Mouse (Mus musculus) ovary, postnatal 36 days (tissue): ENCODE measurements around the gene Apbb2.

Experiments used
- DNase-seq: peaks from one replicate; pipeline ENCODE4 v3.0.0; 2022; ENCODE audit warnings: low spot score, mixed read lengths

Apbb2 gene

GRCm38 (mm10) chr5:66602287-66602820 lies 16.2 kb downstream of the Apbb2 start:
- no peak for DNase-seq

GRCm38 (mm10) chr5:66600415-66600814 lies 18.2 kb downstream of the Apbb2 start:
- DNase-seq, result no peak

GRCm38 (mm10) chr5:66599888-66600287 lies 18.7 kb downstream of the Apbb2 start:
- DNase-seq, result no peak

DNA sequence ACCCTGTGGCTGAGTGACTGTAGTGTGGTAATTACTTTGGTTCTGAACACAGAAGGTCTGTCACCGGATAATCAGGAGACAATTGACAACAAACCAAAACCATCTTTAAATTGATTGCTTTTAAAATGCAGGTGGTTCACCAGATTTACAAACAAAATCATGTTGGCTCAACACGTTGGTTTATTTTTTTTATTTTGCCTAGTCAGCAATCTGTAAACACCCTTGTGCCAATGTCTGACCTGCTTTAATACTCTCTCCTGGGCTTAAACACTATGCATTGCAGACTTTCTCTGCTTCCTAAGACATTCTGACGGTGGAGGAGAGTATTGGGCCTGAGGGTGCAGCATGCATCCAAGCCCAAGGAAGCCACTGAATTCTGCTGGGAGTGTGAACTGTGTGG lies 22.3 kb downstream of the Apbb2 start:
- DNase-seq, result no peak

- DNase-seq, result no peak
Measured at GRCm38 (mm10) chr5:66594881-66595280, 23.7 kb downstream of the Apbb2 start.

- DNase-seq, result no peak
Measured at GRCm38 (mm10) chr5:66586236-66586745, 32.3 kb downstream of the Apbb2 start.

GRCm38 (mm10) chr5:66583019-66583406 lies 35.6 kb downstream of the Apbb2 start:
- DNase-seq, result no peak

DNA sequence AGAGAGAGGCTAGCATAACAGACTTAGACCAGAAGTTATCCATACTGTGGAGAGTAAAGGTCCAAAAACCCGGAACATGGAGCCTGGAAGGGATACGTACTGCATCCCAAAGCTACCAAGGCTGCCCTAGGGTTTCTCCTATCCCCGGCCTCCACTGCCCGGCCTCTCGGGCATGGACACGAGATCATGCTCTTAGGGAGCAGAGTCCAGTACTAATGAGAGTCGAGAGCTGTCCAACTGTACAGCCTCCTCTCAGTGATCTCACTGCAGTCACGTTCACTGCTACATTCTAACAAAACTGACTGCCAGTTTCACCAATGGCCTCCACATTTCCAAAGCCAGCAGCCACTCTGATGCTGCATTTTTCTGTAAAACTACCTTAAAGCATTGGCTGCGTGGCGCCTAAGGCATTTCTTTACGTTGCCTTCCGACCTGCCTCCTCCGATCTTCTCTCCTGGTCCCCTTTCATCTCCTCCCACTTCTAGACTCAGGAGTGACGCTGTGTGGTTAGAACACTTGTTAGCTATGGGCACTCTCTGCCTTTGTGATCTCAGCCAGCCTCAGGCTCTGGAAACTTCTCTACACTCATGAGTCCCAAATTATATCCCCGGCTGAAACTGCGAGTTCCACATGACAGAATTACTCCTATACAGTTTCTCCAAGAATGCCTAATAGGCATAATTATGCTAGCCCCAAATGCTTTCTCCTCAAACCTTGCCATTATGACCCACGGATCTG lies 36.1 kb downstream of the Apbb2 start:
- DNase-seq, result no peak

- DNase-seq, result no peak
Measured at GRCm38 (mm10) chr5:66579066-66579465, 39.5 kb downstream of the Apbb2 start.

GRCm38 (mm10) chr5:66576299-66576698 lies 42.3 kb downstream of the Apbb2 start:
- no peak for DNase-seq

DNA sequence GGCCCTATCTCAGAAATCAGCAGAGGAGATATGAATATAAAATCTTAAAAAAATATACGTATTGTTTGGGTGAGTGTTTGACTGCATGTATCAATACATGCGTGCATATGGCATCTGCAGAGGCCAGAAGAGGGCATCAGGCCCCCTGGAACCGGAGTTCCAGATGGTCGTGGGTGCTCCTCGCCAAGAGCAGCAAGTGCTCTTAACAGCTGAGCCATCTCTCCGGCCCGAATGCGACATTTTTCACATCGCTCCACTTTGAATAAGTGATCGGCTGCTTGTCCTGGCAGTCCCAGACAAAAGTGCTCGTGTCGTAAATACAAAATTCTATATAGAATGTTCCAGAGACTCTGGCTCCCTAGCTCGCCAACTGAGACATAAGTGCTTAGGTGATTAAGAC lies 43.4 kb downstream of the Apbb2 start:
- no peak for DNase-seq

GRCm38 (mm10) chr5:66573266-66573665 lies 45.3 kb downstream of the Apbb2 start:
- DNase-seq, result no peak

DNA sequence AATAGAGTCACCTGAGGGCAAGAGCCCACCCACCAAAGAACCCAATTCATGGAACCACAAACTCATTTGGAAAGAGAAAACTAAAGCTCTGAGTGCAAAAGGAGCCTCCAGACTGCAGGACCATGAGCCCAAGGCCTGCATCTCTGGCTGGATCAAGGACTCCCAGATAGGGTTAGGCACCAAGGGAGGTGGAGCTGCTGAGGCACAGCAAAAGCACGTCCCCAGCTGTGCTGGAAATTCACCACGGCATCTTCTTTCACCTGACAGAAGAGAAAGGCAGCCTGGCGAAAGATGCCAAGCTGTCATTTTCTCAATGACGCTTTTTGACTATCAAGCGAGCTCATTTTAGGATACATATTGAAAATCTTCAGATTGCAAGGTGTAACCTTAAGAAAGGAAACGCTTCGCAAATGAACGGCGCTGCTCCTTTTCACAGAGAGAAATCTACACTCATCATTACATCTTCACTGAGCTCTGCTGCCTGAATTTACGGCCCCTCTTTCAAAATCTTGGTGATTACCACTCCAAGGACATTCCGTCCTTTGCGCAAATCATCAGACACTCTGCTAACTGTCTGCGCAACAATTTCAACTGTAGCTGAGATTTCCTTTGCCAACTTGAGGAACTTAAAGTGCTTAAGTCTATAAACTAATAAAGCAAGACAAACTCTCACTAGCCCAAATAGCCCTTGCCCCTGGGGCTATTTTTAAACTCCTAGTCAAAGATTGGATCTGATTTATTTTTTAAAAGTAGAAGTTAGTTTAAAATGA lies 46.3 kb downstream of the Apbb2 start:
- no peak for DNase-seq

- DNase-seq, result no peak
Measured at GRCm38 (mm10) chr5:66570709-66571108, 47.9 kb downstream of the Apbb2 start.

- DNase-seq, result no peak
Measured at GRCm38 (mm10) chr5:66569141-66569801, 49.3 kb downstream of the Apbb2 start.

GRCm38 (mm10) chr5:66568002-66568401 lies 50.6 kb downstream of the Apbb2 start:
- DNase-seq, result no peak

DNA sequence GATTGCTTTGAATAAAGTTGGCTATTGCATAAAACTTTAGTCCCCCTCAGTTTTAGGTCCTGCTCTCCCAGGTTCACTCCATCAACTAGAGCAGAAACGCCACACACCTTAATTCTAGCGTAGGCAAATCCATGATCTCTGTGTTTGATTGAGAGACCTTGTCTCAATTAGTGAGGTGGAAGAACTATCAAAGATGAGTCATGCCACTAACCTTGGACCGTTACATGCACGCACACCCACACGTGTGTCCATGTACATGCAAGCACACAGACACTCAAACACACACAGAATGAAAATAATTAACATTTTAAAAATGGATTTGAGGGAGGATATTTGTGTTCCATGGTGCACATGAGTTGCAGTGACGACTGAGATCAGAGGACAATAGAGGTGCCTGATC lies 51.2 kb downstream of the Apbb2 start:
- no peak for DNase-seq

GRCm38 (mm10) chr5:66559591-66560175 lies 58.9 kb downstream of the Apbb2 start:
- DNase-seq, result no peak

DNA sequence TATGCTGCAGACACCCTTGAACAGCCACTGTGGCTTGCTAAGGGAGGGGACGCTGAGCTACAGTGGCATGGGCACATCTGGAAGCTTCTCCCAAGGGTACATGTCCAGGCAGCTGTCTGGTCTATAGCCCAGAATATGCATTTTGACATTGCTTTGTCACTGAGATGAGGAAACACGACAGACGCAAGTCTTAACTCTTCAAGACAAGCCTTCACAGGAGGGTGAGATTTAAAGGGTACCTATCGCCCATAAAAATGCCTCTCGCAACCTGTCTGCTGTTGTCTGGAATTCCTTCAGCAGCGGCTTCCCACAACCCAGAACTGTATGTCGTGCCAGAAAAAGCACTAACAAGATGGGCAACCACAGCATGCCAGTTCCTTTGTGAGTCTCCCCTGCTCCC lies 60.5 kb downstream of the Apbb2 start:
- DNase-seq, result no peak

DNA sequence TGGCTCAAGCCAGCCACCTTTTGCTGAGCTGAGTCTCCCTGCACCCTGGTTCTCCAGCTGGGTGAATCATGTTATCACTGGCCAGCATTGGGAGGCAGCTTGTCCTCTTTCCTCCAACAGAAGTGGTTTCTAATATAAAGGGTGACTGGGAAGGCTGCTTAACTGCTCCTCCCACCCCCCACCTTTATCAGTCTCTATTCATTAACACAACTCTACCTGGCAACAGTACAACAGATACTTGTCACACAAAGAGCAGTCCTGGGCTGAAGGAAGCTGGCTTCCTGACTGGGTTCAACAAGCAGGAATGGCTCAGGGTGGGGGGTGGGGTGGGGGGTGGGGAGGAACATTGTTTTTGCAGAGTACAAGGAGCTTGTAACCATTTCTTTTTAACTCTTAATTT lies 64.7 kb downstream of the Apbb2 start:
- no peak for DNase-seq

DNA sequence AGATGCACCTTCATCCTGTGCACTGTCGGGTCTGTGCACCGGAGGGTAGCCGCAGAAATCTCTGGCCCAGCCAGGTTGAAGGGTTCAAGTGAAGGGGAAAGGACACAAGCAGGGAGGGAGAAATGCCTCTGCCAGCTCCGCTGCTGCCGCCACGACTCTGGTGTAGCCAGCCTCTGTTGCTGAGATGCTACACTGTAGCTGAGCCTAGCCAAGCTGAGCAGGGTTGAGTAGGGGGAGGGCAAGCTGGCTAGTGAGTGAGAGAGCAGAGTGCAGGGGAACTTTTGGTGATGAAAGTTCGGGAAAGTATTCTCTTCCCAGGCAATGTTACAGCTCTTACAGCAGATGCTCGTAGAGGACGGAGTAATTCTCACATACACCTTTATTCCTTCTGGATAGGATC lies 66.3 kb downstream of the Apbb2 start:
- no peak for DNase-seq

DNA sequence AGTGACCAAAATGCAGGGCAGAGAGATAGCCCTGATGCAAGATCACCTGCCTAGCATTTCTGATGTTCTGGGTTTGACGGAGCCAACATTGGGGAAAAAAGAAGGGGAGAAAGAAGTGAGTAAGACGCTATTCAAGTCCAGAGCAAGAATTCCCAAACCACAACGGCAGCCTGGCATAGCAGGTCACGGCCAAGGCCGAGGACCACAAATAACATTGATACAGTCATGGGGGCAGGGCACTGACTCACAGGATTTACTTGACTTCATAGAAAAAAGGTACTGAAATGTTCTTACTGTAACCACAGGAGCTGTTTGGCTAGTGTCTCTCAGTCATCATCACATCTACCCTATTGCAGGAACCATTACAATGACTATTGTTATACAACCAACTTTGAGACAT lies 68.3 kb downstream of the Apbb2 start:
- no peak for DNase-seq
